Mouse (Mus musculus): Measurements from ENCODE around the gene Ifitm5. TPM values are rescaled to one million over a fixed set of nuclear protein-coding genes. Genes with fewer than 3 reads are reported as not detected.
A peak's percentile ranks its signal among the peaks of the same experiment; 100 is the strongest.

The Ifitm5 gene
- total and polyA plus RNA-seq, 2 experiments from 2014 or later: 0.63 TPM; not detected in 1

GRCm38 (mm10) chr7:140956556-140956869 lies 6.4 kb upstream of the Ifitm5 start:
- Histone ChIP-seq H3K4me1 (ENCODE audit: insufficient read depth, low read length) (no peaks in the 10 kb centered on the region), H3K27ac (ENCODE audit: low read depth, low read length) (no peak overlapping the region), H3K9me3 (ENCODE audit: low read length) (no peaks in the 10 kb centered on the region), H3K9ac (replicated peaks; ENCODE audit: low read length, poor library complexity, severe bottlenecking) (no peak overlapping the region), H3K4me2 (ENCODE audit: low read depth, low read length, poor library complexity, severe bottlenecking) (no peak overlapping the region), H3K27me3 (ENCODE audit: insufficient read depth, low read length) (no peaks in the 10 kb centered on the region), H3K4me3 (ENCODE audit: low read depth, low read length) (no peak overlapping the region), H3K36me3 (ENCODE audit: insufficient read depth, low read length) (no peaks in the 10 kb centered on the region)
- no peak for DNase-seq (ENCODE audit: low spot score)
- WGBS: 64% methylated on average over 6 of the region's 6 CpGs
- TF ChIP-seq CTCF (IDR thresholded peaks at IDR 0.05): no peak
- no peak for ATAC-seq (ENCODE audit: low FRiP score)

- Histone ChIP-seq H3K9me3 (ENCODE audit: low read length) (no peaks in the 10 kb centered on the region), H3K4me3 (ENCODE audit: low read depth, low read length) (peak within 1 kb of the TSS; percentile 31), H3K4me2 (ENCODE audit: low read depth, low read length, poor library complexity, severe bottlenecking) (peak within 1 kb of the TSS; percentile 46), H3K27me3 (ENCODE audit: insufficient read depth, low read length) (no peaks in the 10 kb centered on the region), H3K27ac (ENCODE audit: low read depth, low read length) (no peak within 1 kb of the TSS), H3K4me1 (ENCODE audit: insufficient read depth, low read length) (no peaks in the 10 kb centered on the region), H3K36me3 (ENCODE audit: insufficient read depth, low read length) (no peaks in the 10 kb centered on the region), H3K9ac (replicated peaks; ENCODE audit: low read length, poor library complexity, severe bottlenecking) (peak within 1 kb of the TSS; percentile 9; the same call in 1 of the 2 replicates)
- no peak for ATAC-seq (ENCODE audit: low FRiP score)
- WGBS: 21% methylated on average over 11 of the region's 11 CpGs
- no peak for TF ChIP-seq CTCF (IDR thresholded peaks at IDR 0.05)
- peak; percentile 71 for DNase-seq (ENCODE audit: low spot score)
Observed at GRCm38 (mm10) chr7:140955758-140956555, 5.9 kb upstream of the Ifitm5 start, which contains the start of the genes Gm45717 and Ifitm2. Gm45717 (minus strand) TSS chr7:140955937. Ifitm2 (minus strand) TSS chr7:140955987.

GRCm38 (mm10) chr7:140955342-140955741 lies 5.3 kb upstream of the Ifitm5 start:
- peak overlapping the region; percentile 31 for H3K4me3 ChIP-seq (ENCODE audit: low read depth, low read length)
- H3K27ac ChIP-seq (ENCODE audit: low read depth, low read length): no peak overlapping the region
- TF ChIP-seq CTCF (IDR thresholded peaks at IDR 0.05): no peak
- peak overlapping the region; percentile 9; the same call in 1 of the 2 replicates for H3K9ac ChIP-seq (replicated peaks; ENCODE audit: low read length, poor library complexity, severe bottlenecking)
- peak overlapping the region; percentile 46 for H3K4me2 ChIP-seq (ENCODE audit: low read depth, low read length, poor library complexity, severe bottlenecking)
- no peak for DNase-seq (ENCODE audit: low spot score)
- H3K9me3 ChIP-seq (ENCODE audit: low read length): no peaks in the 10 kb centered on the region
- H3K36me3 ChIP-seq (ENCODE audit: insufficient read depth, low read length): no peaks in the 10 kb centered on the region
- no peaks in the 10 kb centered on the region for H3K27me3 ChIP-seq (ENCODE audit: insufficient read depth, low read length)
- ATAC-seq (ENCODE audit: low FRiP score): 0 out of 2 replicates have a peak, but pooled peaks have one; percentile 27
- no peaks in the 10 kb centered on the region for H3K4me1 ChIP-seq (ENCODE audit: insufficient read depth, low read length)
- WGBS: 17% methylated on average over 17 of the region's 17 CpGs

GRCm38 (mm10) chr7:140954733-140955071 lies 4.6 kb upstream of the Ifitm5 start:
- H3K36me3 ChIP-seq (ENCODE audit: insufficient read depth, low read length): no peaks in the 10 kb centered on the region
- no peaks in the 10 kb centered on the region for H3K9me3 ChIP-seq (ENCODE audit: low read length)
- H3K9ac ChIP-seq (replicated peaks; ENCODE audit: low read length, poor library complexity, severe bottlenecking): no peak overlapping the region
- H3K4me2 ChIP-seq (ENCODE audit: low read depth, low read length, poor library complexity, severe bottlenecking): peak overlapping the region; percentile 46
- no peak for TF ChIP-seq CTCF (IDR thresholded peaks at IDR 0.05)
- WGBS: 11% methylated on average over 9 of the region's 9 CpGs
- H3K4me3 ChIP-seq (ENCODE audit: low read depth, low read length): peak overlapping the region; percentile 31
- no peaks in the 10 kb centered on the region for H3K4me1 ChIP-seq (ENCODE audit: insufficient read depth, low read length)
- ATAC-seq (ENCODE audit: low FRiP score): no peak
- H3K27me3 ChIP-seq (ENCODE audit: insufficient read depth, low read length): no peaks in the 10 kb centered on the region
- no peak overlapping the region for H3K27ac ChIP-seq (ENCODE audit: low read depth, low read length)
- DNase-seq (ENCODE audit: low spot score): no peak

GRCm38 (mm10) chr7:140953800-140954732 lies 4.0 kb upstream of the Ifitm5 start:
- H3K27me3 ChIP-seq (ENCODE audit: insufficient read depth, low read length): no peaks in the 10 kb centered on the region
- no peak for ATAC-seq (ENCODE audit: low FRiP score)
- H3K9me3 ChIP-seq (ENCODE audit: low read length): no peaks in the 10 kb centered on the region
- H3K9ac ChIP-seq (replicated peaks; ENCODE audit: low read length, poor library complexity, severe bottlenecking): no peak overlapping the region
- no peaks in the 10 kb centered on the region for H3K4me1 ChIP-seq (ENCODE audit: insufficient read depth, low read length)
- no peak overlapping the region for H3K27ac ChIP-seq (ENCODE audit: low read depth, low read length)
- WGBS: 62% methylated on average over 15 of the region's 15 CpGs
- no peak for DNase-seq (ENCODE audit: low spot score)
- H3K4me2 ChIP-seq (ENCODE audit: low read depth, low read length, poor library complexity, severe bottlenecking): peak overlapping the region; percentile 46
- H3K4me3 ChIP-seq (ENCODE audit: low read depth, low read length): peak overlapping the region; percentile 31; the same call in 1 of the 2 replicates
- TF ChIP-seq CTCF (IDR thresholded peaks at IDR 0.05): no peak
- no peaks in the 10 kb centered on the region for H3K36me3 ChIP-seq (ENCODE audit: insufficient read depth, low read length)
